In genomic region chr14:21984757-21985425, GRCm38 (mm10) we compare ENCODE assay signal across 8 mouse cellular contexts. TPM values are rescaled to one million over a fixed set of nuclear protein-coding genes. Genes with fewer than 3 reads are reported as not detected.
DNase-seq lines count a peak whose midpoint lies in the region; ATAC-seq lines count a peak whose summit lies in the region.

No protein-coding gene starts in this region.

- WGBS in hindbrain, embryonic 10.5 days, result under 1% methylated on average over 49 of the region's 49 CpGs
- WGBS in limb, embryonic 13.5 days, result 2% methylated on average over 49 of the region's 49 CpGs
- WGBS in midbrain, embryonic 16.5 days, result 3% methylated on average over 49 of the region's 49 CpGs

- intact Hi-C loops in left cerebral cortex, postnatal 25 days (cut with DNase I), result loop anchor here (5.0 to 10.0 kb wide), 2 partner anchors 457 to 820 kb away; no protein-coding TSS in a partner anchor

- no peak for ATAC-seq in limb, embryonic 13.5 days (ENCODE audit: low FRiP score, low read depth)
- ATAC-seq in midbrain, embryonic 16.5 days, result no peak
- ATAC-seq in granulocyte monocyte progenitor cell, adult 5-6 weeks (replicated peaks; ENCODE audit: poor library complexity, severe bottlenecking), result no peak

- H3K36me3 ChIP-seq in hindbrain, embryonic 10.5 days, result peaks cover 17% of the 10 kb centered on the region
- H3K36me3 ChIP-seq in limb, embryonic 13.5 days, result peaks cover 14% of the 10 kb centered on the region
- H3K36me3 ChIP-seq in midbrain, embryonic 16.5 days (ENCODE audit: control insufficient read depth, insufficient read depth, low read length), result no peaks in the 10 kb centered on the region

- H3K27ac ChIP-seq in hindbrain, embryonic 10.5 days, result peak overlapping the region; percentile 97
- H3K27ac ChIP-seq in limb, embryonic 13.5 days, result peak overlapping the region; percentile 99
- peak overlapping the region; percentile 89 for H3K27ac ChIP-seq in midbrain, embryonic 16.5 days (ENCODE audit: low read length)

- H3K4me1 ChIP-seq in hindbrain, embryonic 10.5 days (replicated peaks), result peaks cover 74% of the 10 kb centered on the region
- peaks cover 41% of the 10 kb centered on the region for H3K4me1 ChIP-seq in limb, embryonic 13.5 days
- H3K4me1 ChIP-seq in midbrain, embryonic 16.5 days (ENCODE audit: control insufficient read depth, insufficient read depth, low read length), result peaks cover 46% of the 10 kb centered on the region

- peak overlapping the region; percentile 86 for H3K4me2 ChIP-seq in limb, embryonic 13.5 days (replicated peaks)
- H3K4me2 ChIP-seq in midbrain, embryonic 16.5 days (ENCODE audit: low read length), result peak overlapping the region; percentile 92

- H3K9ac ChIP-seq in limb, embryonic 13.5 days, result peak overlapping the region; percentile 98
- H3K9ac ChIP-seq in midbrain, embryonic 16.5 days (ENCODE audit: low read depth, low read length), result peak overlapping the region; percentile 79

- H3K9me3 ChIP-seq in hindbrain, embryonic 10.5 days, result no peaks in the 10 kb centered on the region
- H3K9me3 ChIP-seq in limb, embryonic 13.5 days, result no peaks in the 10 kb centered on the region
- no peaks in the 10 kb centered on the region for H3K9me3 ChIP-seq in midbrain, embryonic 16.5 days (replicated peaks; ENCODE audit: control insufficient read depth, low read length, poor library complexity, severe bottlenecking)

- peaks cover 55% of the 10 kb centered on the region for H3K27me3 ChIP-seq in hindbrain, embryonic 10.5 days (ENCODE audit: insufficient read depth, poor library complexity, severe bottlenecking)
- H3K27me3 ChIP-seq in limb, embryonic 13.5 days, result peaks cover 14% of the 10 kb centered on the region; the same call in 1 of the 2 replicates
- H3K27me3 ChIP-seq in midbrain, embryonic 16.5 days (ENCODE audit: control insufficient read depth, insufficient read depth, low read depth, low read length), result peaks cover 15% of the 10 kb centered on the region; the same call in 1 of the 2 replicates

- peak; percentile 6 for DNase-seq in spleen, adult 18-20 months
- no peak for DNase-seq in spleen, postnatal 36 days (ENCODE audit: low spot score in 2 of 2)
- DNase-seq in fibroblast of lung, adult 2 months (ENCODE audit: low read depth), result peak; percentile 10
- peak; percentile 75 for DNase-seq in hindbrain, embryonic 10.5 days (ENCODE audit: low spot score)
- DNase-seq in left cerebral cortex, postnatal 25 days (ENCODE audit: low spot score in 2 of 2), result no peak

- H3K4me3 ChIP-seq in hindbrain, embryonic 10.5 days, result peak overlapping the region; percentile 89
- peak overlapping the region; percentile 92 for H3K4me3 ChIP-seq in limb, embryonic 13.5 days
- H3K4me3 ChIP-seq in midbrain, embryonic 16.5 days (ENCODE audit: low read depth, low read length), result peak overlapping the region; percentile 82

RNA-seq across cellular contexts. Expression of gene Zfp503, which starts 4.5 kb away (rescaled TPM):
- 12.3 and 20.0 TPM in 2 replicates for polyA plus RNA-seq in hindbrain, embryonic 10.5 days (2016; fragmentation: Nextera tagmentation; extraction: Ambion mirVana)
- 25.8 and 26.2 TPM in 2 replicates for polyA plus RNA-seq in limb, embryonic 13.5 days (2015; fragmentation: Nextera tagmentation; extraction: Ambion mirVana)
- 4.0 and 4.4 TPM in 2 replicates for polyA plus RNA-seq in midbrain, embryonic 16.5 days (2015; fragmentation: Nextera tagmentation; extraction: Ambion mirVana)
- 1 to 10 TPM; 2.2 to 4.8 TPM for total RNA-seq in left cerebral cortex, postnatal 25 days (2021)
- total RNA-seq in granulocyte monocyte progenitor cell, adult 5-6 weeks (2014; fragmentation: Nextera tagmentation), result not detected in 2 replicates
- total RNA-seq in granulocyte monocyte progenitor cell, adult 5-6 weeks (2017), result 0.04 and 0.05 TPM in 2 replicates

RNA-seq across cellular contexts. Expression of gene Lrmda, which starts 34.6 kb away (rescaled TPM):
- 0.47 and 0.55 TPM in 2 replicates for polyA plus RNA-seq in hindbrain, embryonic 10.5 days (2016; fragmentation: Nextera tagmentation; extraction: Ambion mirVana)
- polyA plus RNA-seq in limb, embryonic 13.5 days (2015; fragmentation: Nextera tagmentation; extraction: Ambion mirVana), result 0.36 and 0.38 TPM in 2 replicates
- 0.34 TPM in 1 of 2 replicates, not detected in the other for polyA plus RNA-seq in midbrain, embryonic 16.5 days (2015; fragmentation: Nextera tagmentation; extraction: Ambion mirVana)
- under 1 TPM; 0.48 to 0.76 TPM for total RNA-seq in left cerebral cortex, postnatal 25 days (2021)
- total RNA-seq in granulocyte monocyte progenitor cell, adult 5-6 weeks (2014; fragmentation: Nextera tagmentation), result 30.9 and 34.8 TPM in 2 replicates
- total RNA-seq in granulocyte monocyte progenitor cell, adult 5-6 weeks (2017), result 19.3 and 23.4 TPM in 2 replicates

Comparison
In these comparisons a context has a peak if more than half of its experiments do, and no peak if none do; other contexts are left out.
1. DNase-seq: peak in spleen, adult 18-20 months (2 of 2), fibroblast of lung, adult 2 months (single experiment) and hindbrain, embryonic 10.5 days (single experiment); none in spleen, postnatal 36 days (0 of 2) and left cerebral cortex, postnatal 25 days (0 of 2).
2. Peak in every context shown above with its lines, with median percentiles within 50 percentile points of each other: H3K27ac ChIP-seq and H3K4me3 ChIP-seq.